Mouse (Mus musculus) stomach, embryonic 14.5 days (tissue): Measurements from ENCODE around the gene Tdrd1. TPM values are rescaled to one million over a fixed set of nuclear protein-coding genes. Genes with fewer than 3 reads are reported as not detected.

ENCODE experiments used
- ATAC-seq: fragments of 200-750 bp; cut with Nextera tagmentation; 2 replicates; pipeline ENCODE4 v1.8.0; 2017; ENCODE audit warnings: low read depth, moderate TSS enrichment; ENCODE audit not compliant: insufficient number of reproducible peaks, insufficient read depth, low FRiP score
- H3K27ac ChIP-seq: fragments of 300-500 bp; sonication (generic); 2 replicates; pipeline ENCODE4 v1.5.1; 2014; ENCODE audit warnings: mild to moderate bottlenecking, low read length, moderate library complexity, mixed read lengths
- H3K27me3 ChIP-seq: fragments of 300-500 bp; sonication (generic); 2 replicates; pipeline ENCODE4 v1.6.1; 2014; ENCODE audit warnings: low read length, control low read depth, mixed read lengths; ENCODE audit not compliant: control insufficient read depth, insufficient read depth
- H3K36me3 ChIP-seq: fragments of 300-500 bp; sonication (generic); 2 replicates; pipeline ENCODE4 v1.6.1; 2014; ENCODE audit warnings: mild to moderate bottlenecking, control low read depth, low read length, moderate library complexity, mixed read lengths; ENCODE audit not compliant: control insufficient read depth, insufficient read depth
- H3K4me1 ChIP-seq: fragments of 300-500 bp; sonication (generic); 2 replicates; pipeline ENCODE4 v1.6.1; 2014; ENCODE audit warnings: low read length, control low read depth, mixed read lengths; ENCODE audit not compliant: control insufficient read depth, insufficient read depth
- H3K4me2 ChIP-seq: fragments of 300-500 bp; sonication (generic); replicated peaks from 2 replicates; pipeline ENCODE4 v1.6.1; 2014; ENCODE audit warnings: low read depth, low read length, control low read depth
- H3K4me3 ChIP-seq: fragments of 300-500 bp; sonication (generic); 2 replicates; pipeline ENCODE4 v1.5.1; 2014; ENCODE audit warnings: low read depth, low read length, control low read depth
- H3K9ac ChIP-seq: fragments of 300-500 bp; sonication (generic); replicated peaks from 2 replicates; pipeline ENCODE4 v1.6.1; 2014; ENCODE audit warnings: low read depth, mild to moderate bottlenecking, control low read depth, low read length, moderate library complexity, mixed read lengths
- H3K9me3 ChIP-seq: fragments of 300-500 bp; sonication (generic); 2 replicates; pipeline ENCODE4 v1.6.1; 2016; ENCODE audit warnings: low read depth, low read length, control low read depth; ENCODE audit not compliant: control insufficient read depth
- WGBS: fragments of 180-500 bp; shearing (Covaris S2); extraction: QIAGEN DNeasy Blood & Tissue Kit; methylation state at CpG from one replicate; pipeline ENCODE4 v1.1.7; 2014; 5-methylcytosine and 5-hydroxymethylcytosine counted together
- polyA plus RNA-seq: library from polyadenylated mRNA; unstranded; fragments of >200 nt; fragmentation: Nextera tagmentation; extraction: Ambion mirVana; gene quantifications from 2 replicates; pipeline ENCODE4 v1.2.1, GENCODE M21; 2014

The Tdrd1 gene
- polyA plus RNA-seq, 1 experiment from 2014 or later = 1.8 TPM

DNA sequence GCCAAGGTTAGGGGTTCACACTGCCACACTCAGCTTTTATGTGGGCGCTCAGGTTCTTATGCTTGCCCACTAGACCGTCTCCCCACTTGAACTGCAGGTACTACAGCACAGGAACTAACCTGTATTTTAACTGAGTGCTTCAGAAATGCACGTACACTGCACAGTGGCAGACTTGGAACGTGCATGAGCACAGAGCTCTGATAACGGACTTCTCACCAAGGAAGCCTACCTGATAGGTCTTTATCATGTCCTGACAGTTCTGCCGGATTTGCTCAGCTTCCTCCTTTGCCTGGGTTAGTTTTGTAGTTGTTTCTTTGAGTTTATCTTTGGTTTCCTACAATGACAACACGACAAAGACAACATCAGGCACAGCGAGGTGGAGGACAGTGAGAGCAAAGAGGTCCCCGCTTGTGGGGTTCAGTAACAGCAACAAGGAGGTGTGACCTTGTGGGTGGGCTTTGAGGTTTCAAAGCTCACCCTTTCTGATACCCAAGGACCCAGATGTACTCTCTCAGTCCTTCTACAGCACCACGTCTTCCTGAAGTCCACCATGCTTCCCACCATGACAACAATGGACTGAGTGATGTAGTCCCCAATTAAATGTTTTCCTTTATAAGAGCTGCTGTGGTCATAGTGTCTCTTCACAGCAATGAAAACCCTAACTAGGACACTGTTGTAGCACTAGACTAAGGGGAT, 24.2 kb upstream of the Tdrd1 start:
- WGBS = 83% methylated on average over 10 of the region's 10 CpGs
- Histone ChIP-seq H3K9me3 (no peaks in the 10 kb centered on the region), H3K27me3 (no peaks in the 10 kb centered on the region), H3K4me2 (no peak overlapping the region), H3K9ac (no peak overlapping the region), H3K36me3 (peaks cover 72% of the 10 kb centered on the region), H3K4me3 (no peak overlapping the region), H3K4me1 (0 out of 2 replicates have a peak, but pooled peaks cover 3% of the 10 kb centered on the region), H3K27ac (no peak overlapping the region)
- ATAC-seq = no peak

- no peaks in the 10 kb centered on the region for H3K27me3 ChIP-seq
- H3K36me3 ChIP-seq = peaks cover 73% of the 10 kb centered on the region
- no peak overlapping the region for H3K4me3 ChIP-seq
- H3K4me2 ChIP-seq = no peak overlapping the region
- H3K9me3 ChIP-seq = no peaks in the 10 kb centered on the region
- 84% methylated on average over 3 of the region's 3 CpGs for WGBS
- no peak overlapping the region for H3K9ac ChIP-seq
- H3K27ac ChIP-seq = no peak overlapping the region
- 0 out of 2 replicates have a peak, but pooled peaks cover 3% of the 10 kb centered on the region for H3K4me1 ChIP-seq
- no peak for ATAC-seq
Measured at GRCm38 (mm10) chr19:56802352-56802746, 23.7 kb upstream of the Tdrd1 start.

GRCm38 (mm10) chr19:56805366-56805765, 20.6 kb upstream of the Tdrd1 start:
- no peaks in the 10 kb centered on the region for H3K27me3 ChIP-seq
- H3K9me3 ChIP-seq = no peaks in the 10 kb centered on the region
- H3K27ac ChIP-seq = no peak overlapping the region
- H3K36me3 ChIP-seq = peaks cover 67% of the 10 kb centered on the region
- 94% methylated on average over 2 of the region's 2 CpGs for WGBS
- no peak overlapping the region for H3K9ac ChIP-seq
- no peak for ATAC-seq
- H3K4me2 ChIP-seq = no peak overlapping the region
- H3K4me3 ChIP-seq = no peak overlapping the region
- H3K4me1 ChIP-seq = 0 out of 2 replicates have a peak, but pooled peaks cover 3% of the 10 kb centered on the region

DNA sequence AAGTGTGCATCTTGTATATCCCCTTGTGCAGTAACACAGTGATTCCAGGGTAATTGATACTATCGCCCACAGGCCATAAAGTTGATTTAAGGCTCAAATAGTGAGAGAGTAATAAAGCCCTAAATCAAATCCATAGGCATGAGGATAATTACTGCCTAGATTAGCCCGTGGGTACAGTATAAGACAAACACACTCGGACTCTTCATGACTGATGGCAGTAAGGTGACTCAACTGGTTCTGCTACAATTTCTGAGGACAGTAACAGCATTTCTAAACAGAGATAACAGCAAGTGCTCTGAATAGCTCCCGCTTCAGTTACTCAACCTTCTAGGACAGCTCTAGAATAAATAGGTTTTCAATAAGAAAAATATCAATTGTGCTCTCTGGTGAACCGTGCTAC, 18.9 kb upstream of the Tdrd1 start:
- no peak for ATAC-seq
- Histone ChIP-seq H3K9ac (no peak overlapping the region), H3K4me1 (0 out of 2 replicates have a peak, but pooled peaks cover 3% of the 10 kb centered on the region), H3K27me3 (no peaks in the 10 kb centered on the region), H3K9me3 (no peaks in the 10 kb centered on the region), H3K27ac (no peak overlapping the region), H3K4me3 (no peak overlapping the region), H3K4me2 (no peak overlapping the region), H3K36me3 (peaks cover 54% of the 10 kb centered on the region)
- 55% methylated on average over 5 of the region's 5 CpGs for WGBS

GRCm38 (mm10) chr19:56808771-56809170, 17.2 kb upstream of the Tdrd1 start:
- H3K27me3 ChIP-seq = no peaks in the 10 kb centered on the region
- no peak overlapping the region for H3K4me2 ChIP-seq
- ATAC-seq = no peak
- H3K27ac ChIP-seq = no peak overlapping the region
- H3K9ac ChIP-seq = no peak overlapping the region
- WGBS = 60% methylated on average over 5 of the region's 5 CpGs
- no peaks in the 10 kb centered on the region for H3K9me3 ChIP-seq
- H3K4me3 ChIP-seq = no peak overlapping the region
- peaks cover 50% of the 10 kb centered on the region for H3K36me3 ChIP-seq
- 0 out of 2 replicates have a peak, but pooled peaks cover 3% of the 10 kb centered on the region for H3K4me1 ChIP-seq

DNA sequence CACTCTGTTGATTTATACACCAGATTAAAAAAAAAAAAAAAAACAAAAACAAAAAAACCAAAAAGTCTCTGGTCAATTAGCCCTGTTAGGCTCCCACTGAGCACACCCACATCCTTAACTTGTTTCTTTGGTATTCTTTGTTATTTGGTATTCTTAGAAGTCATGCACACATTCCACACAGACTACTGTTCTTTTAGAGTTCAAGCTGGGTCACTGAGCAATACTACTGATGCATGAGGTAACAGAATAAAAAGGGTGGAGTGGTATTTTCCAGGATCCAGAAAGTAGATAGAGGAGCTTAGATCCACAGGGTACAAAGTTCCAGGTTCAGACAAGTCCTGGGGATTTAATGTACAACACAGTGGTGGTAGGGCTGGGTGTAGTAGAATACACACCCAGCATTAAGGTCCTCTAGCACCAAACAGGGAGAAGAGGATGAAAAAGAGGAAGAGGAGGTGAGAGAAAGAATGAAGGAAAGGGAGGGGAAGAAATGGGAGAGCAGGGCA, 15.3 kb upstream of the Tdrd1 start:
- Histone ChIP-seq H3K4me2 (no peak overlapping the region), H3K27me3 (no peaks in the 10 kb centered on the region), H3K9ac (no peak overlapping the region), H3K27ac (no peak overlapping the region), H3K9me3 (no peaks in the 10 kb centered on the region), H3K36me3 (peaks cover 41% of the 10 kb centered on the region), H3K4me1 (no peaks in the 10 kb centered on the region), H3K4me3 (no peak overlapping the region)
- ATAC-seq = no peak

- H3K4me2 ChIP-seq = no peak overlapping the region
Measured at GRCm38 (mm10) chr19:56811590-56811989, 14.4 kb upstream of the Tdrd1 start.

DNA sequence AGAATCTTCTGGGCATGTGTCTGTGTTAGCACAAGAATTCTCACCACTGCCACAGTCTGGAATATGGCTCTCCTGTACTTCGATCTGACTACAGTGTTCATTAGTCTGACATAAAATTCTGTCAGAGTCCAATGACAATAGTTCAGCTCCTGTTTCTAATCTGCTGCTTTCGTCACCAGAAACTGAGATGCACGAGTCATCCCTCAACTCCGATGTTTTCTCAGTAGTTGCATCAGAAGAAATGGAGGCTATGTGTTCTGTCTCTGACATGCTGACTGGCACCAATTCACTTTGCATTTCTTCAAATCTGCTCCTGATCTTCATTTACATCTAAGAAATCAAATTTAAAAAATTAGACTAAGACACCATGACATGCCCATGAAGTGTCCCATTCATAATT, 12.6 kb upstream of the Tdrd1 start:
- Histone ChIP-seq H3K36me3 (peaks cover 18% of the 10 kb centered on the region; the same call in 1 of the 2 replicates), H3K4me3 (no peak overlapping the region), H3K9me3 (no peaks in the 10 kb centered on the region), H3K27ac (no peak overlapping the region), H3K4me2 (no peak overlapping the region), H3K4me1 (peaks cover 19% of the 10 kb centered on the region), H3K27me3 (no peaks in the 10 kb centered on the region), H3K9ac (no peak overlapping the region)
- no peak for ATAC-seq
- 89% methylated on average over 4 of the region's 4 CpGs for WGBS

More at GRCm38 (mm10) chr19:56811590-56811989, 14.4 kb upstream of the Tdrd1 start:
- Histone ChIP-seq H3K36me3 (peaks cover 34% of the 10 kb centered on the region), H3K27ac (no peak overlapping the region), H3K27me3 (no peaks in the 10 kb centered on the region), H3K9me3 (no peaks in the 10 kb centered on the region), H3K4me1 (0 out of 2 replicates have a peak, but pooled peaks cover 2% of the 10 kb centered on the region), H3K4me3 (no peak overlapping the region), H3K9ac (no peak overlapping the region)
- no peak for ATAC-seq
- 47% methylated on average over 9 of the region's 9 CpGs for WGBS
